Mouse (Mus musculus) limb, embryonic 15.5 days (tissue): ENCODE results near the gene Ell. TPM values are rescaled to one million over a fixed set of nuclear protein-coding genes. Genes with fewer than 3 reads are reported as not detected.
A peak's percentile ranks its signal among the peaks of the same experiment; 100 is the strongest.

Experiments
- ATAC-seq: fragments of 200-750 bp; cut with Nextera tagmentation; 2 replicates; pipeline ENCODE4 v1.8.0; 2017; ENCODE audit warnings: low read depth, moderate TSS enrichment; ENCODE audit not compliant: insufficient number of reproducible peaks, low FRiP score, low TSS enrichment
- H3K27ac ChIP-seq: fragments of 300-500 bp; sonication (generic); 2 replicates; pipeline ENCODE4 v1.5.1; 2015; ENCODE audit warnings: moderate library complexity, mild to moderate bottlenecking, inconsistent platforms
- H3K27me3 ChIP-seq: fragments of 300-500 bp; sonication (generic); 2 replicates; pipeline ENCODE4 v1.6.1; 2015; ENCODE audit warnings: inconsistent platforms
- H3K36me3 ChIP-seq: fragments of 300-500 bp; sonication (generic); 2 replicates; pipeline ENCODE4 v1.6.1; 2015; ENCODE audit warnings: inconsistent platforms
- H3K4me1 ChIP-seq: fragments of 300-500 bp; sonication (generic); 2 replicates; pipeline ENCODE4 v1.6.1; 2015; ENCODE audit warnings: inconsistent platforms
- H3K4me2 ChIP-seq: fragments of 300-500 bp; sonication (generic); 2 replicates; pipeline ENCODE4 v1.6.1; 2015; ENCODE audit warnings: mild to moderate bottlenecking, inconsistent platforms
- H3K4me3 ChIP-seq: fragments of 300-500 bp; sonication (generic); 2 replicates; pipeline ENCODE4 v1.5.1; 2015; ENCODE audit warnings: mild to moderate bottlenecking, inconsistent platforms
- H3K9ac ChIP-seq: fragments of 300-500 bp; sonication (generic); 2 replicates; pipeline ENCODE4 v1.6.1; 2015; ENCODE audit warnings: inconsistent platforms
- H3K9me3 ChIP-seq: fragments of 300-500 bp; sonication (generic); 2 replicates; pipeline ENCODE4 v1.6.1; 2016; ENCODE audit warnings: inconsistent platforms
- WGBS: fragments of 180-500 bp; shearing (Covaris S2); methylation state at CpG from one replicate; pipeline ENCODE4 v1.1.7; 2015; 5-methylcytosine and 5-hydroxymethylcytosine counted together
- polyA plus RNA-seq: library from polyadenylated mRNA; unstranded; fragments of >200 nt; fragmentation: Nextera tagmentation; extraction: Ambion mirVana; gene quantifications from 2 replicates; pipeline ENCODE4 v1.2.1, GENCODE M21; 2015

The Ell gene
- polyA plus RNA-seq, 1 experiment from 2014 or later, result 20.4 TPM

DNA sequence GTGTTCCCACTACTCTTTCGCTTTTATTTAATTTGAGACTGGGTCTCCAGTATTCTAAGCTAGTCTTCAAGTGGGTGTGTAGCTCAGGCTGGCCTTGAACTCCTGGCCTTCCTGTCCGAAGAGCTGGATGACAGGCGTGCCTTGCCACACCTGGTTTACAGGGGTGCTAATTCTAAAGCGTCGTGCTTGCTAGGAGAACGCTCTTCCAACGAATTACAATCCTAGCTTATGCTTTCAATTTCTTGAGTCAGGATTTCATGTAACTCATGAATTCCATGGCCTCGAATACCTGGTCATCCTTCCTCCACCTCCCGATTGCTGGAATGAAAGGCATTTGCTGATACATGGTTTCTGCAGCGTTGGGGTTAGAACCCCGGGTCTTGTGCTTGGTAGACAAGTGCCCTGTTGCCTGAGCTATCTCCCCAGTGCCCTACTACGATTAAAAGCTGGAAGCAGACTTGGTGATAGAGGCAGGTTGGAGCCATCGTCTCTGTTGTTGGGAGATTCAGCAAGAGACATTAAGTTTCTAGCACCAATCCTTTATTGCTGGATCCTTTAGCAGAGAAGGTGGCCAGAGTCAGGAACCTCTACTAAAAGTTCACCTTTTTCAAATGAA, 11.0 kb upstream of the Ell start:
- no peaks in the 10 kb centered on the region for H3K9me3 ChIP-seq
- ATAC-seq, result no peak
- peaks cover 27% of the 10 kb centered on the region for H3K4me1 ChIP-seq
- peak overlapping the region; percentile 93 for H3K9ac ChIP-seq
- H3K4me2 ChIP-seq, result peak overlapping the region; percentile 66
- H3K36me3 ChIP-seq, result peaks cover 41% of the 10 kb centered on the region
- peak overlapping the region; percentile 83 for H3K4me3 ChIP-seq
- H3K27me3 ChIP-seq, result no peaks in the 10 kb centered on the region
- peak overlapping the region; percentile 90 for H3K27ac ChIP-seq
- 26% methylated on average over 13 of the region's 13 CpGs for WGBS

DNA sequence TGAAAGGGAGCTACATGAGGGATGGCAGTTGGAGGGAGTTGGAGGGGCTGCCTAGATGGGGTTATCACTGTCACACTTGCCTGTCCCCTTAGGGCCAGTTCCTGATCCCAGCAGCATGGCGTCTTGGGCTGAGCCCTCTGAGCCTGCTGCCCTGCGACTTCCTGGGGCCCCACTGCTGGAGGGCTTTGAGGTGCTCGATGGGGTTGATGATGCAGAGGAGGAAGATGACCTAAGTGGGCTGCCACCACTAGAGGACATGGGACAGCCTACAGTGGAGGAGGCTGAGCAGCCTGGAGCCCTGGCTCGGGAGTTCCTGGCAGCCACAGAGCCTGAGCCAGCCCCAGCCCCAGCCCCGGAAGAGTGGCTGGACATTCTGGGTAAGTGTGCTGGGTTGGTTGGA, 10.0 kb upstream of the Ell start:
- no peak overlapping the region for H3K4me3 ChIP-seq
- H3K4me1 ChIP-seq, result peaks cover 24% of the 10 kb centered on the region
- H3K4me2 ChIP-seq, result 0 out of 2 replicates have a peak overlapping the region, but pooled peaks have one; percentile 1
- no peak for ATAC-seq
- no peaks in the 10 kb centered on the region for H3K27me3 ChIP-seq
- WGBS, result 75% methylated on average over 5 of the region's 5 CpGs
- peaks cover 51% of the 10 kb centered on the region for H3K36me3 ChIP-seq
- H3K9ac ChIP-seq, result no peak overlapping the region
- H3K27ac ChIP-seq, result no peak overlapping the region
- no peaks in the 10 kb centered on the region for H3K9me3 ChIP-seq

DNA sequence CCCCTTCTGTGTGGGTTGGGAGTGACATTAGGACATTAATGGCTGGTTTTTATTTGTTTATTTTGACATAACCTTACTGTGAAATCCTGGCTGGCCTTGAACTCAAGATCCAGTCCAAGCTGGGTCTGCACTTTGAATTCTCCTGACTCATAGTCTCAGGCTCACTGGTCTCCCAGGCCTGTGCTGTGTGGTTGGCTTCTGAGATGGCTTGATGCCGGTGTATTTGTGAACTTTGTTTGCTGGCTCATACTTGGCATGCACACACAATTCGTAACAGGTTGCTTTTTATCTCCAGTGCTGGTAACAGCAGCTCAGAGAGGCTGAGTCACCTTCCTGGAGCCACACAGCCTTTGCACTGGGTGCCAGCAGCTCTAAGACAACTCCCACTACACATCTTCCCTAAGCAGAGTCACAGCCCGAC, 9.5 kb upstream of the Ell start:
- Histone ChIP-seq H3K36me3 (peaks cover 55% of the 10 kb centered on the region), H3K4me3 (no peak overlapping the region), H3K27me3 (no peaks in the 10 kb centered on the region), H3K9ac (no peak overlapping the region), H3K9me3 (no peaks in the 10 kb centered on the region), H3K4me2 (no peak overlapping the region), H3K27ac (no peak overlapping the region), H3K4me1 (peaks cover 24% of the 10 kb centered on the region)
- ATAC-seq, result no peak
- 93% methylated on average over 3 of the region's 3 CpGs for WGBS

DNA sequence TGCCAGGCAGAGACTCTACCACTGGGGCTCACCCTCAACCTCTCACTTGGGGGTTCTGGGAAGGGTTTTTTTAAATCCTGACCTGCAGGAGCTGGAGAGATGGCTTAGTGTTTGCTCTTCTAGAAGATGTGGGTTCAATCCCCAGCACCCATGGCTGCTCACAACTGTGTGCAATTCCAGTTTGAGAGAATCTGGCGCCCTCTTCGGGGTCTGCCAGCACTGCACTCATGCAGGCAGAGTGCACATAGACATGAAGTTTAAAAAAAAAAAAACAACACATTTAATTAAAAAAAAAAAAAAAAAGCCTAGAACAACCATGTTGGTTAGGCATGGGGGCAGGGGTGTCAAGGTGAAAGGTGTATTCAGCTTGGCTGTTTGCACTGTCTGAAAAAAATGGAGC, 8.9 kb upstream of the Ell start:
- ATAC-seq, result no peak
- 88% methylated on average over 2 of the region's 2 CpGs for WGBS
- no peaks in the 10 kb centered on the region for H3K27me3 ChIP-seq
- peaks cover 61% of the 10 kb centered on the region for H3K36me3 ChIP-seq
- no peak overlapping the region for H3K4me2 ChIP-seq
- H3K9me3 ChIP-seq, result no peaks in the 10 kb centered on the region
- H3K9ac ChIP-seq, result no peak overlapping the region
- no peak overlapping the region for H3K4me3 ChIP-seq
- H3K4me1 ChIP-seq, result peaks cover 24% of the 10 kb centered on the region
- H3K27ac ChIP-seq, result no peak overlapping the region

DNA sequence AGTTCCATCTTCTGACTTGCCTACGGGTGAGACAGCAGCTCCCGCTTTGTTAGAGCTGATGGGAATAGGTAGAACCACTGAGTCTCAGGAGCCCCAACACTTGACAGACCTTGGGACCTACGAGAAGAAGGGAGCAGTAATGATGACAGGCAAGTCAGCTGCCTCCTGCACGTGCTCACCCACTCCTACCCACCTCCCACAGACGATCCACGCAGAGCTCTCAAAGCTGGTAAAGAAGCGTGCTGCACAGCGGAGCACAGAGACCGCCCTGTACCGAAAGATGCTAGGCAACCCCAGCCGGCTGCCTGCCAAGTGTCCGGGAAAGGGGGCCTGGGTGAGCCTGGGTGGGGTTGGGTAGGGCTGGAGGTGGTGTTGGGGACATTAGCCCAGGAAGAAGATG, 5.0 kb upstream of the Ell start:
- H3K4me1 ChIP-seq, result peaks cover 12% of the 10 kb centered on the region
- no peak overlapping the region for H3K4me2 ChIP-seq
- H3K27me3 ChIP-seq, result no peaks in the 10 kb centered on the region
- WGBS, result 89% methylated on average over 12 of the region's 12 CpGs
- H3K36me3 ChIP-seq, result peaks cover 77% of the 10 kb centered on the region
- ATAC-seq, result no peak
- H3K9me3 ChIP-seq, result no peaks in the 10 kb centered on the region
- no peak overlapping the region for H3K4me3 ChIP-seq
- no peak overlapping the region for H3K9ac ChIP-seq
- no peak overlapping the region for H3K27ac ChIP-seq

DNA sequence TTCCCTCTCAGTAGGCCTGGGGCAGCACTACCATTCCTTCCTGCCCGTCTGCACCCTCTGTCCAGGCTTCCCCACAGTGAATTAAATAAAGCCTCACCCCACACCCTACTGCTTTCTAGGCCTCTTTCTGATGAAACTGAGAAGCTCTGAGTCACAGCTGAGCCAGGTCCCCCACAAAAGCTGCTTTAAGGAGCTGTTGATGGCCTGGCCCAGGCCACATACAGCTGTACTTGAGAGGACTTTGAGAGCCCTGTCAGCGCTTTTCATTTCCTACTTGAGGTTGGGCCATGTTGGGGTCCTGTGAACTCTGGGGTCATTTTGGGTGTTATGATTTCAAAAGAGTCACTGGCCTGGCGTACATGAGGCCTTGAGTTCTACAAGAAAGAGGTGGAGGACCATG, 4.0 kb upstream of the Ell start:
- Histone ChIP-seq H3K4me1 (peaks cover 12% of the 10 kb centered on the region), H3K27ac (no peak overlapping the region), H3K27me3 (no peaks in the 10 kb centered on the region), H3K4me3 (no peak overlapping the region), H3K4me2 (no peak overlapping the region), H3K36me3 (peaks cover 68% of the 10 kb centered on the region), H3K9ac (no peak overlapping the region), H3K9me3 (no peaks in the 10 kb centered on the region)
- ATAC-seq, result no peak
- WGBS, result 92% methylated on average over 3 of the region's 3 CpGs

DNA sequence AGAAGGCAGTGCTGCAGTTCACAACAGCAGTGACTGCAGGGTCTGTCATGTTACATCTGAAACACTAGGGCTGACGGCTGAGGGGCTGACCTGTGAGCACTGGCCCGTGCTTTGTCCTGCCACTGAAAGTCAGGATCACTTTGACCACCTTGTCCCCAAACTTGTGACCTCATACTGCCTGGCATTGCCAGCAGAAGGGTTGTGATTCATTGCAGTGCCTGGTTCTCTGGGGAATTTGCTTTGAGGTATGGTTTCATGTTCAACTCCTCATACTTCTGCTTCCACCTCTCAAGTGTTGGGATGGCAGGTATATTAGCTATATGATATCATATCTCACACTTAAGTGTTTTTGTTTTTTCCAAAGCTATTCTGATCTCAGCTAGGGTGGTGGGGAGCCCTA, 3.6 kb upstream of the Ell start:
- 90% methylated on average over 2 of the region's 2 CpGs for WGBS

DNA sequence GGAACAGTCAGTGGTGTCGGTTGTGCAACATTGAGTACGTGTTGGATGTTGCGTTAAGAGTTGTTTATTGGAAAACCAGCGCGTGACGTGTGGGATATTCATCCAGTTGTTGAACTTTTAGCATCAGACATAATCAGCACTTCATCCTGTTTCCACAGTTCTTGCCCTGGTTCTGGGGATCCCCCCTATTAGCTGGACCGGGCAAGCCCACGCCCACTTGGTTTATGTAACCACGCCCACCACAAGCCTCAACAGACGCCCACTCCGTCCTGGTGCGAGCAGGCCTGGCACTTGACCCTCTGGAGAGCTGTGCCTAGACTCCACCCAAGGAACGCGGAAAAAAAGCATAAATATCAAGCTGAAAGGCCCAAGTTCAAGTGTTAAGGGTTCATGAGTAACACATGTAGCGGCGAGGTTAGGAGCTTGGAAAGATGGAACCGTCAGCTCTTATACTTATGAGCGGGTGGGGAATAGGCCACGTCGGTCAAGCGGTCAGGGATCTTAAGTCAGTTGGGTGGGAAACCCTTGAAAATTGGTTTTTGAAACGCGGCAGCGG, 1.2 kb upstream of the Ell start:
- Histone ChIP-seq H3K27me3 (no peaks in the 10 kb centered on the region), H3K4me3 (peak overlapping the region; percentile 84), H3K4me2 (peak overlapping the region; percentile 93), H3K9me3 (no peaks in the 10 kb centered on the region), H3K9ac (peak overlapping the region; percentile 35; the same call in 1 of the 2 replicates), H3K27ac (peak overlapping the region; percentile 97), H3K4me1 (peaks cover 28% of the 10 kb centered on the region), H3K36me3 (peaks cover 39% of the 10 kb centered on the region)
- no peak for ATAC-seq
- WGBS, result 10% methylated on average over 24 of the region's 24 CpGs

More for the DNA sequence above, 3.6 kb upstream of the Ell start:
- Histone ChIP-seq H3K4me2 (no peak overlapping the region), H3K27me3 (no peaks in the 10 kb centered on the region), H3K36me3 (peaks cover 63% of the 10 kb centered on the region), H3K4me1 (peaks cover 17% of the 10 kb centered on the region), H3K27ac (no peak overlapping the region), H3K4me3 (no peak overlapping the region), H3K9me3 (no peaks in the 10 kb centered on the region), H3K9ac (no peak overlapping the region)
- ATAC-seq, result no peak

DNA sequence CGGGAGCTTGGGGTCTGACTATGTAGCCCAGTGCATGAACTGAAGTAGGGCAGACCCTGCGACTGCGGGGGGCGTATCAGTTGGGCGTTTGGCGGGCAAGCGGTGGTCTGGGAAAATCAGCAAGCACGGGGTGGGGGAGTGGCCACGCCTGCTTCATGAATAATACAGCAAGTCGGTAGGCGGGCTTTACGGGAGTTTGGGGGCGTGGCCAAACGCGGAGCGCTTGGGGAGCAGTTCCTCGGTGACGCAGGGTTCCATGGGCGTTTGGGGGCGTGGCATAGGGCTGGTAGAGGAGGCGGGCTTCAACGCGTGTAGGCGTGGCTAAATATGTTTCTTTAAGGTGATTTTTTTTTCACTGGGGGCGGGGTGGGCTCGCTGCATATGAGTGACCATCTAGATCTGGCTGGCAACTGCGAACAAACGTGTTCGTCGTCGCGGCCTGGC, 602 bp upstream of the Ell start:
- Histone ChIP-seq H3K27ac (peak overlapping the region; percentile 97), H3K4me2 (peak overlapping the region; percentile 93), H3K4me3 (peak overlapping the region; percentile 84), H3K4me1 (peaks cover 28% of the 10 kb centered on the region), H3K9me3 (no peaks in the 10 kb centered on the region), H3K36me3 (peaks cover 33% of the 10 kb centered on the region), H3K9ac (peak overlapping the region; percentile 44), H3K27me3 (no peaks in the 10 kb centered on the region)
- under 1% methylated on average over 32 of the region's 32 CpGs for WGBS
- peak; percentile 83 for ATAC-seq

DNA sequence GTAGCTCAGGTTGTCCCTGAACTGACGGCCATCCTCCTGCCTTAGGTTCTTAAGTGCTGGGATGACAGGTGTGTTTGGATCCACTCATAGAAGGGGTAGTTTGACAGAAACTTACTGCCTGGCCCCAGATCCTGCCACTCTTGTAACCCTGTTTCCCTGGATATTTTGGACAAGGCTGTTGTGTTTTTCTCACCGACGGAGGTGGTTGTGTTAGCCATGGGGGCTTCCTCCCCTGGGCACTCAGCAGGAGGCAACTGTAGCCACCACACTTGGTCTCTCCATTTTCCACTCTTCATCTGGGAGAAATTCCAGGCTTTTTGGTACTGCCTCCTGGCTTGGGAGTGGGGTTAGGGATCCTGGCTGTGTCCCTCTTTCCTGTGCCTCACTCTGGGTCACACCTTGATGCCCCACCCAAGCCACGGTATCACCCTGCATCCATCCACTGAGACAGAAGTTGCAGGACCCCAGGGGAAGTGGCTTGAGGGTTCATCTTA, 803 bp downstream of the Ell start:
- Histone ChIP-seq H3K4me1 (peaks cover 31% of the 10 kb centered on the region), H3K27ac (peak overlapping the region; percentile 97), H3K9me3 (no peaks in the 10 kb centered on the region), H3K9ac (peak overlapping the region; percentile 93), H3K4me3 (peak overlapping the region; percentile 84), H3K27me3 (no peaks in the 10 kb centered on the region), H3K4me2 (peak overlapping the region; percentile 93), H3K36me3 (peaks cover 19% of the 10 kb centered on the region)
- 12% methylated on average over 4 of the region's 4 CpGs for WGBS
- ATAC-seq, result no peak

DNA sequence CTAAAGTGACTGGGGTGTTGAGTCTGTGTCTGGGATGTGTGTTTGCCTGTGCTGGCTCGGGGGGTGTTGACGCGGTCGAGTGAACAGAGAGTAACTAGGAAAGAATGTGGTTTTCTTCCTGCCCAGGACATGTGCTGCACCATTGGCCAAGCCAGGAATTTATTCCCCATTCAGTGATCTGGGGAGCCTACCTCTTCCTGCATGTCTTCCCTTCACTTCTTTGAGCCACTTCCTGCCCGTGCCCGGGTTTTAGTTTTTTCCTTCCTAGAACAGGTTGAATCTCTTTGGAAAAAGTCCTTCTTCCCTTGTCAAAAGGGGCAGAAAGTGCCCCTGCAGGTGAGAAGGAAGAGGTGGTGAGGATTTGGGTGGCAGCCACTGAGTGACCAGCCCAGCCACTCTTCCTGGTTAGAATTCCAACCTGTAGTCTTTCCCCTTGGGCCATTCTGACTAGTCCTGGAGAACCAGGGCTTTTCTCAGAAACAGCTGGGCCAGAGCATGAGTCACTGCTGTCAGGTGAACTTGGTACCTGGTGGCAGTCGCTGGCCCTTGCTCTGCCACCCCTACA, 1.3 kb downstream of the Ell start:
- H3K4me2 ChIP-seq, result peak overlapping the region; percentile 93
- peak overlapping the region; percentile 84 for H3K4me3 ChIP-seq
- H3K9ac ChIP-seq, result peak overlapping the region; percentile 93
- peak overlapping the region; percentile 97 for H3K27ac ChIP-seq
- no peaks in the 10 kb centered on the region for H3K9me3 ChIP-seq
- peaks cover 14% of the 10 kb centered on the region for H3K36me3 ChIP-seq
- peaks cover 31% of the 10 kb centered on the region for H3K4me1 ChIP-seq
- 42% methylated on average over 7 of the region's 7 CpGs for WGBS
- H3K27me3 ChIP-seq, result no peaks in the 10 kb centered on the region
- ATAC-seq, result no peak

DNA sequence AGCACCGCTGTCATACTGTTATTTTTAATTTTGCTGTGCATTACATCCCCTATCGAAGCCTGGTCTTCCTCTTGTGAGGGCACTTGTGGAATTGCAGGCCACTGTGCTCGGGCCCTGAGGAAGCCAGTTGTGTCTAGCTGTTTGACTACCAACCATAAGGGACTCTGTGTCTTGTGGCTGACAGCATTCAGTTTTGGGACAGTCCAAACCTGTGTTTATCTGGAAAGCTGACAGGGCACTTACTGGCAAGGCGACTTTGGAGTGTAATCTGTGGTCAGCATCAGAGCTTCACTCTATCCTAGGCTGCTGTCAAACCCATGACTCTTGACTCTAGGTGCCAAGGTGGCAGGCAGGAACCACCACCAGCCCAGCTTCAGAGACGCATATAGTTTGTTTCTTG, 1.8 kb downstream of the Ell start:
- peaks cover 31% of the 10 kb centered on the region for H3K4me1 ChIP-seq
- H3K4me3 ChIP-seq, result peak overlapping the region; percentile 84
- H3K9me3 ChIP-seq, result no peaks in the 10 kb centered on the region
- no peak for ATAC-seq
- H3K27ac ChIP-seq, result peak overlapping the region; percentile 97
- H3K36me3 ChIP-seq, result peaks cover 10% of the 10 kb centered on the region; the same call in 1 of the 2 replicates
- H3K4me2 ChIP-seq, result peak overlapping the region; percentile 93
- no peaks in the 10 kb centered on the region for H3K27me3 ChIP-seq
- WGBS, result 83% methylated on average over 5 of the region's 5 CpGs
- H3K9ac ChIP-seq, result no peak overlapping the region
